Mouse (Mus musculus) liver, postnatal 0 days (tissue): ENCODE results near the gene Olfr160.

Source experiments
- CTCF ChIP-seq: sonication (generic); IDR thresholded peaks from 2 replicates; pipeline ENCODE4 v1.5.1; 2016; ENCODE audit warnings: antibody characterized with exemption, low read depth
- EP300 ChIP-seq: IDR thresholded peaks from 2 replicates; pipeline ENCODE4 v1.6.1; 2016; ENCODE audit warnings: antibody characterized with exemption, low read depth, mild to moderate bottlenecking

DNA sequence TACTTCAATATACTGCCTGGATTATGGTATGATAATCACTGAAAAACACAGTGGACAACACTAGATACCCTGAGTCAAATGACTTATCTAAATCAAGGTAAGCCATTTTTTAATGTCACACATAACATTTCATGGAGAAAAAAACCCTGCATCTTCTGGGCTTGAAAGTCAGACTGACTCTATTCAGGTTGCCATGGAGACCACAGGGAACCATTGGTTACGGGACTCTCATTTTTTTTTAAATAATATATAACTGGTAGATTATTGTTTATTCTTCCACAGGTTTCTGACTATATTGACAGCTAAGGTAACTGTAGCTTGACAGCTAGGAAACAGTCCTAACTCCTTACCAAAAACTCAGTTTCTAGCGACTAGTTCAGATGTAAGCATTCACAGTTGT is 35.4 kb upstream of the Olfr160 start:
- TF ChIP-seq CTCF = no peak
- TF ChIP-seq EP300 = no peak
